Mouse (Mus musculus) heart, postnatal 0 days (tissue): ENCODE data around the gene Chd8.

Source experiments
- CTCF ChIP-seq: IDR thresholded peaks from 2 replicates; pipeline ENCODE4 v1.5.1; 2016; ENCODE audit warnings: antibody characterized with exemption, control low read depth, low read depth
- EP300 ChIP-seq: IDR thresholded peaks from 2 replicates; pipeline ENCODE4 v1.6.1; 2016; ENCODE audit warnings: antibody characterized with exemption, low read depth

- TF ChIP-seq CTCF = no peak
- TF ChIP-seq EP300 = no peak
These were observed 105.0 kb downstream of the Chd8 start for GRCm38 (mm10) chr14:52152613-52153012.
